8 mouse cellular contexts compared by ENCODE assay signal in the genomic region with DNA sequence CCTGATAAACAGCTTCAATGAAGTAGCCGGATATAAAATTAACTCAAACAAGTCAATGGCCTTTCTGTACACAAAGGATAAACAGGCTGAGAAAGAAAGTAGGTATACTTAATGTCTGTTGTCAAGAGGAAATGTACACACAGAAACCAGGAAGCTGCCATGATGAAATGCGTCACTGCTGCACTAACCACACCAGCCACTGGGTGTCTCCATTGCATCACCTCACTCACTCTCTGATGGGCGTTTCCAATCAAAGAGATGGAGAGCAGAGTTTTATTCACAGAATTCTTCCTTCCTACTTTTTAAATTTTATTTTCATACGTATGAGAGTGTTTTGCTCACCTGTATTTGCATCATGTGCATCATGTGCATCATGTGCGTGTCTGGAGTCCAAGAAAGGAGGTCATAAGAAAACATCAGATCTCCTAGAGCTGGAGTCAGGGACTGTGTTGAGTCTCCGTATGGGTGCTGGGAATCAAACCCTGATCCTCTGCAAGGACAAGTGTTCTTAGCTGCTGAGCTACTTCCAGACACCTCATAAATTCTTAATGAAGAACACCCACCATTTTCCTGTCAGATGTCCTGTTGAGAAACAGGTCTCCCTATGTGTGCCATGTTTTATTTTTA. TPM values are rescaled to one million over a fixed set of nuclear protein-coding genes. Genes with fewer than 3 reads are reported as not detected.
DNase-seq lines count a peak whose midpoint lies in the region; ATAC-seq and TF ChIP-seq lines count a peak whose summit lies in the region.

No protein-coding gene starts in this region.

- WGBS in intestine, postnatal 0 days, result 26% methylated on average over 6 of the region's 6 CpGs
- WGBS in midbrain, embryonic 13.5 days, result 32% methylated on average over 6 of the region's 6 CpGs

- peak; percentile 90 for TF ChIP-seq CTCF in intestine, postnatal 0 days (IDR thresholded peaks at IDR 0.05; ENCODE audit: low read depth)

- H3K27ac ChIP-seq in intestine, postnatal 0 days (ENCODE audit: low read depth, low read length), result no peak overlapping the region
- H3K27ac ChIP-seq in midbrain, embryonic 13.5 days, result no peak overlapping the region

- H3K4me2 ChIP-seq in intestine, postnatal 0 days (replicated peaks; ENCODE audit: low read depth), result no peak overlapping the region
- H3K4me2 ChIP-seq in midbrain, embryonic 13.5 days (replicated peaks), result no peak overlapping the region

- intact Hi-C loops in left cerebral cortex, postnatal 36 days (cut with DNase I), result loop anchor here (2.0 kb wide), 1 partner anchor 141 kb away; no protein-coding TSS in a partner anchor

- H3K9me3 ChIP-seq in intestine, postnatal 0 days (ENCODE audit: control insufficient read depth), result no peaks in the 10 kb centered on the region
- no peaks in the 10 kb centered on the region for H3K9me3 ChIP-seq in midbrain, embryonic 13.5 days

- H3K9ac ChIP-seq in intestine, postnatal 0 days (ENCODE audit: low read depth, low read length), result no peak overlapping the region
- H3K9ac ChIP-seq in midbrain, embryonic 13.5 days (replicated peaks), result no peak overlapping the region

- no peaks in the 10 kb centered on the region for H3K36me3 ChIP-seq in intestine, postnatal 0 days (ENCODE audit: control insufficient read depth, insufficient read depth)
- H3K36me3 ChIP-seq in midbrain, embryonic 13.5 days, result no peaks in the 10 kb centered on the region

- H3K4me1 ChIP-seq in intestine, postnatal 0 days (replicated peaks; ENCODE audit: control insufficient read depth, insufficient read depth, low read length), result no peaks in the 10 kb centered on the region
- H3K4me1 ChIP-seq in midbrain, embryonic 13.5 days (replicated peaks), result no peaks in the 10 kb centered on the region

- ATAC-seq in intestine, postnatal 0 days, result peak; percentile 69
- ATAC-seq in midbrain, embryonic 13.5 days, result peak; percentile 63; the same call in 1 of the 2 replicates

- DNase-seq in ovary, postnatal 36 days (ENCODE audit: low spot score), result peak; percentile 69
- DNase-seq in ovary, adult 18-20 months (ENCODE audit: low spot score), result no peak
- peak; percentile 57 for DNase-seq in cerebellum, adult 9-11 months
- peak; percentile 69 to 76 for DNase-seq in frontal cortex, postnatal 25 days (ENCODE audit: low spot score in 2 of 2)
- DNase-seq in left cerebral cortex, postnatal 36 days (ENCODE audit: low spot score in 2 of 2), result peak; percentile 56 to 76
- DNase-seq in spleen, postnatal 4 days (ENCODE audit: low spot score in 2 of 2), result peak; percentile 70 to 84

- no peak overlapping the region for H3K4me3 ChIP-seq in intestine, postnatal 0 days (ENCODE audit: low read depth, low read length)
- H3K4me3 ChIP-seq in midbrain, embryonic 13.5 days (replicated peaks), result no peak overlapping the region

- H3K27me3 ChIP-seq in intestine, postnatal 0 days (replicated peaks; ENCODE audit: control insufficient read depth, insufficient read depth, low read length), result no peaks in the 10 kb centered on the region
- H3K27me3 ChIP-seq in midbrain, embryonic 13.5 days, result no peaks in the 10 kb centered on the region

RNA-seq across cellular contexts. Expression of gene Herpud2, which starts 16.0 kb away (rescaled TPM):
- 21.6 and 21.9 TPM in 2 replicates for polyA plus RNA-seq in intestine, postnatal 0 days (2015; fragmentation: Nextera tagmentation; extraction: Ambion mirVana)
- 10 to 100 TPM; 53.5 to 53.8 TPM for total RNA-seq in left cerebral cortex, postnatal 36 days (2021)
- 31.1 and 37.4 TPM in 2 replicates for polyA plus RNA-seq in midbrain, embryonic 13.5 days (2015; fragmentation: Nextera tagmentation; extraction: Ambion mirVana)
